Mouse (Mus musculus) left cerebral cortex, postnatal 10 days (tissue): ENCODE results near the gene Jag2. TPM values are rescaled to one million over a fixed set of nuclear protein-coding genes. Genes with fewer than 3 reads are reported as not detected.

Experiments used
- DNase-seq, 2 experiments: peaks; one replicate each; pipeline ENCODE4 v3.0.0; 2021 to 2022; ENCODE audit warnings: low spot score in 2 of 2, mixed read lengths in 1 of 2; ENCODE audit errors: extremely low spot score in 1 of 2
- intact Hi-C: fragments of 180-260 bp; cut with DNase I; formaldehyde crosslinking; loops from one replicate; pipeline ENCODE4 v1.15.1; 2025
- total RNA-seq, 2 experiments: library from RNA; stranded (reverse); gene quantifications; 2 replicates each; pipeline ENCODE4 v1.2.3; 2021

The Jag2 gene
- total RNA-seq = 10 to 100 TPM; 60.0 to 60.9 TPM

GRCm38 (mm10) chr12:112929562-112930352, at the start of gene Jag2:
Gene Jag2, minus strand, starts transcription at chr12:112929776.
- peak; percentile 64 to 88 for DNase-seq
- intact Hi-C loops = no loop called here

DNA sequence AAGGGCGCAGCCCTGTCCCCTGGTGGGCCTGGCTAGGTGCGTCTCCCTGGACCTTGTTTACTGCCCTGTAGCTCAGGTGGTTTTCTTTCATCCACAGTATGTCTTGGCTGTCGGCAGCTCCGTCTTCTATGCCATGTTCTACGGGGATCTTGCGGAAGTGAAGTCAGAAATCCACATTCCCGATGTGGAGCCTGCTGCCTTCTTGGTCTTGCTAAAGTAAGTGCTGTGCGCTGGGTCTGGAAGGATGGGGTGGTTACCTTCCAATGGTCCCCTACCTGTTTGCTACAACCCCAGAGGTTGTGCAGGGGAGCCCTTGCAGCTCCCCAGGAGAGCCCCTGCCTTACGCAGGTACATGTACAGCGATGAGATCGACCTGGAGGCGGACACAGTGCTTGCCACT, 47.6 kb upstream of the Jag2 start:
- intact Hi-C loops = no loop called here
- no peak for DNase-seq

- intact Hi-C loops = no loop called here
Measured at GRCm38 (mm10) chr12:112976371-112977073, 46.9 kb upstream of the Jag2 start, which contains the start of gene Btbd6. Gene Btbd6, plus strand, starts transcription at chr12:112976482.

DNA sequence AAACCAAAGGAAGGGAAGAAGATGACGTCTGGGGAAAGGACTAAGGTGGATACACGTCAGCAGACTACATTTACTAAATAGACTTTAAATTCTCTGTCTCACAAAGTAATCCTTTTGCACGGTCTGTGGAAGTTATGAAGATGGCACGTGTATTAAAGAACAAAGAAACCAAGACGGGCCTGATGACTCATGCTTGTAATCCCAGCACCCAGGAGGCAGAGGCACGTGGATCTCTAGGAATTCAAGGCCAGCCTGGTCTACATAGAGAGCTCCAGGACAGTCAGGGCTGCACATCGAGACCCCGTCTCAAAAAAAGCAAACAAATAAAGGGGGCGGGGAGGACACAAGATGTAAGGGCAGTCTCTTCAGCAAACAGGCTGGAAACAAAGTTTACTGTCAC, 45.2 kb upstream of the Jag2 start:
- intact Hi-C loops = no loop called here

More at GRCm38 (mm10) chr12:112976371-112977073, 46.9 kb upstream of the Jag2 start, which contains the start of gene Btbd6:
- DNase-seq = peak; percentile 88 to 95

DNA sequence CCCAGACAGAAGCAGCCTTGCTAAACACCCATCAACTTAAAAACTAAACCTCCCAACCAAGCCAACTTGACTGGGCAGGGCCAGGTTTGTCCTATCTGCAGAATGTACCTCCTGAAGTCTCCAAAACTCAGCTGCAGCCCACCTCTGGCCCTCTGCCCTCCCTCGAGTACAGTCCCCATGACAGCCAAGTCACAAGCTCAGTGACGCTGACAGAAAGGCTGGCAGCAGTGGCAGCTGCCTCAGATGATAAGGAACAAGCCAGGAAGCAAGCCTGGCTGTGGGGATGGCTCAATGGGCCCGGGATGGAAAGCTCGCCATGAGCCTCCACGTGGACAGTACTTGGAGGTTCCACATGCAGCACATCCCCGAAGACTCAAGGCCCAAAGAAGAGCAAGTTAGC, 40.0 kb upstream of the Jag2 start:
- intact Hi-C loops = no loop called here
- no peak for DNase-seq

More for the DNA sequence above, 45.2 kb upstream of the Jag2 start:
- no peak for DNase-seq

DNA sequence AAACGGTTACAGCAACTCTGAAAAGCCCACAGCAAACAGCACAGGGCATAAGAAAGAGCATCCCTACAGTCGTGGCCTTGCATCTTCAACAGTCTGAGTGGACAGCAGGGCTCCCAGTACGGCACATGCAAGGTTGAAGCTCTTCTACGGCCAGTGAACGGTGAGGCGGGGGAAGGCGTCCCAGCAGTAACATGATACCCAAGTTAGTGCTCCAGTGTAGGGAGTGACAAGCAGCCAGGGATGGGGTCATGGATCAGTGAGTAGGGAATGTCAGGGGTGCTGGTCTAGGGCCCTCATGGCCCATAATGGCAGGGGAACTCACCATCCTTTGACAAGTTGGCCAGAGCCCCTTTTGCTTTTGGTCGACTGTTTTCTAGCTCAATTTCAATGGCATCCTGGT, 39.4 kb upstream of the Jag2 start:
- no peak for DNase-seq
- intact Hi-C loops = no loop called here

GRCm38 (mm10) chr12:112965783-112966182, 36.2 kb upstream of the Jag2 start:
- no peak for DNase-seq
- intact Hi-C loops = no loop called here

- no peak for DNase-seq
- intact Hi-C loops = no loop called here
Measured at GRCm38 (mm10) chr12:112961872-112962271, 32.3 kb upstream of the Jag2 start.

DNA sequence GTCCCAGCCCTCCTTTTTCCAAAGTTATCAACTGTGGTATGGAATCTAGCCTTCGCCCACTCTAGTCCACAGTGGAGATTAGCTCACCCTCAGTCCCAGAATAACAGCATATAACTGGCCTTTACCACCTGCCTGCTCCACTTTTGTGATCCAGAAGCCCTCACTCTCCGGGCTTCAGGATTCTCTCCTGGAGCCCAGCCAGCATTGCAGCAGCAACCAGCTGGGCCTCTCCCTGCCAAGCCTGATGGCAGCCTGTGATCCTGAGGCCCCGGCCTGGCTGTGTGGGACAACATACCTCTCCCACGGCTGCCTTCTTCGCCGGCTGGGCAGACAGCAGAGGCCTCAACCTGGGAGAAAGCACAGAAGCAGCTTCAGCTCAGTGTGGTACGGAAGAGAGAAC, 31.9 kb upstream of the Jag2 start:
- intact Hi-C loops = no loop called here
- peak in 1 of 2 experiments; percentile 72 for DNase-seq

DNA sequence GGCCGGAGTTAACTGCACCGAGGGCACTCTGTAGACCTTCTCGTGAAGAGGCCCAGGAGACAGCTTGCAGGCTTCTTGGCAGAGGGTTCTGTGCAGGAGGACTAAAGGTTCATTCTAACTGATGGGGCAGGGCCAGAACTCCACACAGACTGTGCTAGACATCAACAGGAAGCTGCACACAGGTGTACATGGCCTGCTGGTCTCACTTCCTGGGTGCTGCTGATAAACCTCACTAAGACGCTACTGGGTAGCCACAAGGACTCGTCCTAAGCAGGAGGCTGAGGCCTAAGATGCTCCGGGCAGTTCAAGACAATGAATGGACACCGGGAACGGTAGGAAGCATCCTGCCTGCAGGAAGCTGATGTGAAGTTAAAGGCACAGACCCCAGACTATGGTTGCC, 29.8 kb upstream of the Jag2 start:
- DNase-seq = no peak
- intact Hi-C loops = no loop called here

DNA sequence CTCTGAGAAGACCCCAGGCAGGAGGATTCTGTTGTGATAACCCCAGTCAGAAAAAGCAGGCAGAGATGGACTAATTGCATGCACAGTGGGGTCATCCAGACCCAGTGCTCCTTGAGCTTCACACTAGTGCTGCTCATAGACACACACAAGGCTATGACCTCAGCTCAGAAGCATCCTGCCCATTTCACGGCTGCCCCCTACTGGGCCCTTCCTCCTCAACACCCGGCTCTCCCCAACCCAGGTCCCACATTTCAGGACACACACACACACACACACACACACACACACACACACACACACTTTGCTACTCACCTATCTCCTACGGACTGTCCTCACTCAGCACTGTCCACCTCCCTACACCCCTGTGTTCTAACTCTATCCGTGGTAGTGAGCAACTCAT, 28.7 kb upstream of the Jag2 start:
- peak in 1 of 2 experiments; percentile 78 for DNase-seq
- intact Hi-C loops = no loop called here

- intact Hi-C loops = no loop called here
- peak; percentile 67 to 80 for DNase-seq
Measured at GRCm38 (mm10) chr12:112955800-112956199, 26.2 kb upstream of the Jag2 start.

- intact Hi-C loops = no loop called here
- DNase-seq = no peak
Measured at GRCm38 (mm10) chr12:112952926-112953565, 23.5 kb upstream of the Jag2 start.

- DNase-seq = peak in 1 of 2 experiments; percentile 70
- intact Hi-C loops = no loop called here
Measured at GRCm38 (mm10) chr12:112952433-112952832, 22.9 kb upstream of the Jag2 start.

DNA sequence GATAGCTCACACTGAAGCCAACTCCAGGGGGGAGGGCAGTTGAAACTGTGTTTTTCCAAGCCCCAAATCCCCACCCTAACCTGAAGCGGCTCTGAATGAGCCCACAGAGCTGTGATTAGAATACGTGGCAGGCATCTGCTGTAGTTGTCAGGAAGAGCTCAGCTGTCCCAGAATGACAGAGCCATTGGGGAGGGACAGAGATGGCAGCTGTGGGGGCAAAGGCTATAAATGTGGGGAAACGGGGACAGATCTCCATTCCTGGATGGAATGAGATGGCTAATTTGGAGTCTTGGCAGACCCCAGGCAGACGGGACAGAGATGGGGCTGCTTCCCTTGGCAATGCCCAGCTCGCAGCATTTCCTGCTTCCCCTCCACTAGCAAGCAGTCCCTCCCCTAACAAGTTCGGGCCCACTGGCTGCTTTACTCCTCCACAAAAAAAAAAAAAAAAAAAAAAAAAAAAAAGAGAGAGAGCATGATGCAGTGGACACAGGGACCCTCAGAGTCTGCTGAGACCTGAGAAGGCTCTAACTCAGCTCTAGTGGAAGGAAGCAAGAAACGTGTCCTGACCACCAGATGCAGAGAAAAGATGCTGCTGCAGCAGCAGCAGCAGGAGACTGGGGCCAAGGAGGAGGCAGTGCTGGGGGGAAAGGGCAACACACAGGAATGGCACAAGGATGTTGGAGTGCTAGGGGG, 21.7 kb upstream of the Jag2 start:
- DNase-seq = no peak
- intact Hi-C loops = no loop called here

DNA sequence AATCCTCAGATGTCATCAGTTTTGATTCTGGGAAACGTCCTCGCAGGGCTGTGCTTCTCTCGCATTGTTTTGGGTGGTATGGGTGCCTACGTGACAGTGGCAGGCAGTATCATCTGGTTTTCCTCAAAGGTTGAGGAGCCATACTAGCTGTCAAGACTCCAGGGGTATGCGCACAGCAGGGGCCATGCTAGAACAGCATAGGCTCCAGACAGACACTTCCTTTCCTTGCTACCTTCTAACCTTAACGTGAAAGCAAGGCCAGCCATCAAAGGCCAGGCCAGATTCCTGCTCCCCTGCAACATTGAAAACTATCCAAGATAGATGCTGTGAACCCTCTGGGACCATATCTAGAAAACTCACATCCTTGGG, 21.2 kb upstream of the Jag2 start:
- intact Hi-C loops = no loop called here

GRCm38 (mm10) chr12:112950040-112950760, 20.6 kb upstream of the Jag2 start:
- peak; percentile 91 to 96 for DNase-seq
- intact Hi-C loops = no loop called here

More for the DNA sequence above, 21.2 kb upstream of the Jag2 start:
- DNase-seq = no peak

DNA sequence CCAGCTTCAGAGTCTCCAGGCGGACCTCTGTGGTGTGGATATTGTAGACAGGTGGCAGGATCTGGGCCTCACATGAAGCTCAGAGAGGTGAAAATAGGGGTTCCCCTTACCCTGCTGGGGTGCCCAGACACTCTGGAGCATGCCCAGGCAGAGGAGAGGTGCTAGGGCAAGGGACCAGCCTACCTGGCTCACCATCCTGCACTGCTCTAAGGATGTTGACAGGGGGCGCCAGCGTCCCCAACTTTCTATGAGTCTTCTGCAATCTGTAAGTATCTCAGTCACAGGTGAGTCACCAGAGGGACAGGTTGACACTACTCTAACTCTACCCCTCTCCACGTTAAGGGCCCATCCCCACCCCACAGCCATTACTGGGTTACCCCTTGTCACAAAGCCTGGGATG, 17.7 kb upstream of the Jag2 start:
- no peak for DNase-seq
- intact Hi-C loops = no loop called here
